Mouse (Mus musculus) kidney, postnatal 10 days (tissue): ENCODE data around the gene Uggt2.

ENCODE experiments used
- DNase-seq: peaks from one replicate; pipeline ENCODE4 v3.0.0; 2021; ENCODE audit warnings: mixed read lengths

Gene Uggt2

DNA sequence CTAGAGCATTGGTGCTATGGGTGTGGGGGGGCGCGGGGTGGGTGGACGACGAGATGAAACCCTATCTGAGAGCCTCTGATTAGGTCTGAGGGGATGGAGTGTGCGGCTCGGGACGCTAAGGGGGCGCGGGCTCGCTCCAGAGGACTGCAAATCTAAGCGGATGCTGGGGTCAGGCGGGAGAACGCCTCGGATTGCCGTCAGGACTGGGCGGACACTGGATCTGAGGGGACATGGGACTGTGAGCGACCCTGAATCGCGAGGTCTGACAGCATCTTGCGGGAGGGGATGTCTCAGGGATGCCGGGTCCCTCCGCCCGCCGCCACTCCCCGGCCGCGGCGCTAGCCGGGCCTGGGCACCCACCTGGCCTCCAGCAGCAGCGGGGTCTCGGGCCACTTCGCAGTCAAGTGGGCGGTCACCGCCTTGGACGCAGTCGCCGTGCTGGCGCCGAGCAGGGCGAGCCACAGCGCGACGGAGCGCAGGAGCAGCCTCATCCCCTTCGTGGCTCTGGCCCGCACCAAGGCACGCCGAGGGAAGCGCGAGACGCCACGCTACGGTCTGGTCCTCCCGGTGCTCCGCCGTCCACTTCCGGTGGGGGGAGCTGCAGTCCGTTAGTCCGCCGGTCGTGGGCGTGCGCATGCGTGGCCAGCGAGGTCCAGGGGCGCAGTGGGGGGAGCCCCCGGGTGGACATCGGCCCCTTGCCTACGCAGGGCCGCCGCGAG, at the start of gene Uggt2:
Gene Uggt2, minus strand, starts transcription at position 580 of the 719 bp plus-strand sequence.
- peak; percentile 91 for DNase-seq

DNA sequence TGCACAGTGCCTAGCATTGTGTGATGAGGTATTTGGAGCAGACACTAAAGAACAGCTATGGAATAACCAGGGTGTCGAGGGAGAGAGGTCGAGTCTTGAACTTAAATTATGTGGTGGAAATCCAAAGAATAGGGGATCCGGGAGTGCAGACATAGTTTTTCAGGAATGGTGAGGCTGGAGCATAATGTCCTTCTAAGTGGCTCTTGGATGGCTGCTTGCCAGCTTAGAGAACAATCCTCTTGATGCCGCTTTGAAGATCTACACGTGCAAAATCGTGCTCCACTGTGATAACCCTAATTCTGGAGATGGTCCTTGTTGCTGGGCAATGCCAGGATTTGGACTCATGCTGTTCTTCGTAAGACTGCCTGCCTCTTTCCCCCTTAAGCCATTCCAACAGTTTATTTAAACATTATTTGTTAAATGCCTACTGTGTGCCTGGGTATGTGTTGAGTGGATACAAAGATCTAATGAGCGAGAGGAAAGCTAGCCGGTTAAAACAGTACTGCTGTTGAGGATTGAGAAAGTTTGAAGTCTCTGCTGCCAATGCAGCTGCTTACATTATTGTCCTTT, 40.2 kb upstream of the Uggt2 start:
- no peak for DNase-seq

DNA sequence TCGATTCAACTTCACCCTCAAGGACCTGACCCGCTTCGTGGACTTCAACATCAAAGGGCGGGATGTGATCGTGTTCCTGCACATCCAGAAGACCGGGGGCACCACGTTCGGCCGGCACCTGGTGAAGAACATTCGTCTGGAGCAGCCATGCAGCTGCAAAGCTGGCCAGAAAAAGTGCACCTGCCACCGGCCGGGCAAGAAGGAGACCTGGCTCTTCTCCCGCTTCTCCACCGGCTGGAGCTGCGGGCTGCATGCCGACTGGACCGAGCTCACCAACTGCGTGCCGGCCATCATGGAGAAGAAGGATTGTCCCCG, 39.5 kb upstream of the Uggt2 start:
- peak; percentile 21 for DNase-seq

DNA sequence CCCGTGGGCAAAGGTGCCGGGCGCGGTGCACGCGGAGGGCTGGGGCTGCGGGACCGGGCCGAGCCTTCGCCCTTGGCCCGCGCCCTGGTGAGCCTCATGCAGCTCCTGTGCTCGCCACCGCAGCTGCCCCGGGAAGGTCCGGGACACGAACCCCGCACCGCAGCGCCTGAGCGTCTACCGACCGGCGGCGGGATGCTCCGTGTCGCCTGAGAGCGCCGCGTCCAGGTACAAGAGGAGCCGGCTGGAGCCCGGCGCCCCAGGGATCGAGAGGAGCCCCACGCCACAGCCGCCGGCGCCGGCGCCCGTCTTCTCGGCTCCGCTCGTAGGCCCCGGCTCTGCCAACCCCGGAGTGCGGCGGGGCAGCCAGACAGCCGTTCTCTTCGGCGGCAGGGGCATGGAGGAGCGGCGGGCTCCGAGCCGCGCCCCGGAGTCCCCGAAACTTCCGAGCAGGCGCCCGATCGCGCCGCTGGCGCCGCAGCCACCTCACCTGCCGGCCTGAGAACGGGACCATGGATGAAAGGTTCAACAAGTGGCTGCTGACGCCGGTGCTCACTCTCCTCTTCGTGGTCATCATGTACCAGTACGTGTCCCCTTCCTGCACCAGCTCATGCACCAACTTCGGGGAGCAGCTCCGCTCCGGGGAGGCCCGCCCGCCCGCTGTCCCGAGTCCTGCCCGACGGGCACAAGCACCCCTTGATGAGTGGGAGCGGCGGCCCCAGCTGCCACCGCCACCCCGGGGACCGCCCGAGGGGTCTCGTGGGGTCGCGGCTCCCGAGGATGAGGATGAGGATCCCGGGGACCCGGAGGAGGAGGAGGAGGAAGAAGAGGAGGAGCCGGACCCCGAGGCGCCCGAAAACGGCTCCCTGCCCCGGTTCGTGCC, 38.9 kb upstream of the Uggt2 start, which contains the start of gene Hs6st3:
Gene Hs6st3, plus strand, starts transcription at position 436 of the 880 bp plus-strand sequence.
- DNase-seq, result peak; percentile 34

DNA sequence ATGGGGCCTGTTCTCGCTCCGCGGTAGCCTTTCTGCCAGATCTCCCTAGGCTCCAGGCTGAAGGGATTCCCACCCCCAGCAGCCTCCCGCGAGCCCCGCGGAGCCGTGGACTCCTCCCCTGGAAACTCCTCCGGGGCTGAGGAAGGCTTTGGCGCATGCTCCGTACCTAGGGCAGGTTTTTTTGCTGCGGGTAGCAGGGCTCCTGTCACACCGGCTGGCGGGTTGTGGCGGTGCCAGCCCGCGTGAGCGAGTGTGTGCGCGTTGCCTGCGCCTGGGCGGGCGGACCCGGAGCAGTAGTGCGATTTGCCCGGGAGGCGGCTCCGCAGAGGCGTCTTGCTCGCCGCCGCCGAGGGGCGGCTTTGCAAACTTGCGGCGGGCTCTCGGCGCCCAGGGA, 38.3 kb upstream of the Uggt2 start:
- peak; percentile 73 for DNase-seq

DNA sequence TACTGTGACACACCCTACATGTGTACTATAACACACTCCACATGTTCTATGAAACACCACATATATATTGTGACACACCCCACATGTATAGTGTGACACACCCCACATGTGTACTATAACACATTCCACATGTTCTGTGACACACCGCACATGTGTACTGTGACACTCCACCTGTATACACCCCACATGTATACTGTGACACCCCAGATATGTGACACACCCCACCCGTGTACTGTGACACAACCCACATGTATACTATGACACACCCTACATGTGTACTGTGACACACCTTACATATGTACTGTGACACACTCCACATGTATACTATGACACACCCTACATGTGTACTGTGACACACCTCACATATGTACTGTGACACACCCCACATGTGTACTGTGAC, 28.1 kb upstream of the Uggt2 start:
- DNase-seq, result no peak

DNA sequence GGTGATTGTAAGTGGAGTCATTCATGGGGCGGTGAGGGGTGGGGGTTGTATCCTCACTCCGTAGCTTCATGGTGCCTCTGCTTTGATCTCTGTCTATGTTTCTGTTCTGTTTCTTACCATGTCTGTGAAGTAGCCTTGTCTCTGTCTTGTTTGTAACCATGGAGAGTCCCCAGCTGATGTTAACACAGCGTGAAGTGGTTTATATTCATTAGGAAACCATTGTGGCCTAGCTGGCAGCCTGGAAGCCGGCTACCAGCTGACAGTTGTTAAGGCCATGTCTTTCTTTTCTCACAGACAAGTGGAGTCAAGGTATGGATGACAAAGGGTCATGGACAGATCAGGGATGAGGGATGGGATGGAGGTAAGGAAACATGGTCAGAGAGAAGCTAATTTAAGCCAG, 26.6 kb upstream of the Uggt2 start:
- DNase-seq, result no peak

DNA sequence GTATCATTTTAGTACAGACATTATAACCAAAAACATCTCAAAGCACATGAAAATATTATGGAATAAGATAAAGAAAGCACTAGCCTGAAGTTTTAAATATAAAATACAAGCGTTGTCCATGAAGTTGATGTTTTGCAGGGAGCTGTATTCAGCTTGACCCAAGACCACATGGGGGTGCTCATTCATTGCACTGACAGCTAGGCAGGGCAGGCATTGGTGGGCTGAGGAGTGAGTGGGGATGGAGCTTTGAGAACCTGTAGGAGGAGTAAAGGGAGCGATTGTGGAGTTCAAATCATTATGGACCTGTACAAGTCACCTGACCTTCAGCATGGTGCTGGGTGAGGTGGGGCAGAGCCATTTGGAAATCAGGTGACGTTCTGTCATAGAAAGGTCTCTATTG, 24.8 kb upstream of the Uggt2 start:
- peak; percentile 59 for DNase-seq

DNA sequence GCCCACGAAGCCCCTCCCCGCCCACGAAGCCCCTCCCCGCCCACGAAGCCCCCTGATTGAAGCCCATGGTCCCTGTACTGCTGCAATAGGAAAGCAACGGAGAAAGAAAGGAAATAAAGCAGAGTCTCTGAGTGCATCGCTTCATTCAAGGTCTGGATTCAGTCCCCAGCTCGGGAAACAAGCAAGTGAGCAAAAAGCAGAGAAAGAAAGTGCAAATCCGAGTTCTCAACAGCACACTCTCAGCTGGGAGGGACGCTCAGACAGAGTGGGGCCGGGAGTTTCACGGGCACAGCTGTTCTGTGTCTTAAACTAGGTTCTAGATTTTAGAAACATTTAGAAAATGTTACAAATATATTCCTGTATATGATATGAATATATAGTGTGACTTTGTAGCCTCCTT, 24.4 kb upstream of the Uggt2 start:
- no peak for DNase-seq

DNA sequence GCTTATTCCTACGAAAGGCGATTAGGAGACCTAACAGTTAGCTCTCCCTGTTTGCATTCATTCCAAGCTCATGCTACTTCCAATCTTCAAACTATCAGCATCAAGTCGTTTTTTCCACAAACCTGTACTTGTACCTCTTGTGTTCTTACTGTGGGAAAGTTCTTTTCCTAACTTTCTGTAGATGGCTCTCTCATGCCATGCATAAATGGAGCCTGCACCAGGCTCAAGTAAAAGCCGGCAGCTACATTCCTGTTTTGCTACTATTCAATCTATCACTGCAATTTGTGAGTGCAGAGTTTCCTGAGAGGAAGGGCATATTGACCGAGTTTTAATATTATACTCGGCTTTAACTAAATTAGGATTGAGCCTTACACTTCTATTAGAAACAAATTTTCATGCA, 13.3 kb upstream of the Uggt2 start:
- DNase-seq, result no peak

DNA sequence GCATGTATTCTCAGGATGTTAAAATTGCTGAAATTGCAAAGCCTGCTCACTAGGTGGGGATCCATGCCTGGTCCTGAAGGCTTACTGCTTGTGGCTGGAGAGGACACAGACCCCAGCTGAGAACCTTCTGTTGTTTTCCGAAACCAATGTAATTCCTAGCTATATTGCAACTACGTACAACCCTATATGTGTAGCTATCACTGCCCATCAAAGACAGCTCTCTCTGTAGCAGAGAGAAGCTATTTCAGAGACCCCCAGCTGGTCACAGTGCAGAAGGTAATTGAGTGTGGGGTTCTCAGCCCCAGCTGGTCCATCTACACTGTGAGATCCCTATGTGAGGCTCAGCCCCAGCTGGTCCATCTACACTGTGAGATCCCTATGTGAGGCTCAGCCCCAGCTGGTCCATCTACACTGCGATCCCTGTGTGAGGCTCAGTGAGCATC, 10.6 kb upstream of the Uggt2 start:
- DNase-seq, result no peak

DNA sequence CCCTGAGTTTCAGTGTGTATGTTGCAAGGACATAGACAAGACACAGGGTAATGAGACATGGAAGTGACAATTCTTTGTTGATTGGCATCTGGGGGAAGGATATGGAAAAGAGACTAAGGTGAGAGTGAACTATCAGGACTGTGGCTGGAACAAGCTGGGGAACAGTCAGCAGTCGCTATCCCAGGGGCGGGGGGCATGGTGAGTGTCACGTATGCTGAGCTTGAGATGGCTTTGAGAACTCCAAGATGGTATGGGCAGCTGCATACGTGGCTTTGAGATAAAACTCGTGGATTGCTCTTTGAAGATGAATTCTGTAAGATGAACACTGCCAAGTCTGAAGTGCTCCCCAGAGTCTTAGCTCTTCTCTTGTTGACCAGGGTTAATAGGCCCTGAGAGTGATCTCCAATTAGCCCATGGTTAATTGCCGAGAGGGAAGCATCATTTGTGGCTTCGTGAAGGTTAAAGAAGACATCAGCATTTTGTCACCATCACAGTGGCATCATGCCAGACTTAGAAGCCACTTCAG, 9.6 kb upstream of the Uggt2 start:
- DNase-seq, result no peak

DNA sequence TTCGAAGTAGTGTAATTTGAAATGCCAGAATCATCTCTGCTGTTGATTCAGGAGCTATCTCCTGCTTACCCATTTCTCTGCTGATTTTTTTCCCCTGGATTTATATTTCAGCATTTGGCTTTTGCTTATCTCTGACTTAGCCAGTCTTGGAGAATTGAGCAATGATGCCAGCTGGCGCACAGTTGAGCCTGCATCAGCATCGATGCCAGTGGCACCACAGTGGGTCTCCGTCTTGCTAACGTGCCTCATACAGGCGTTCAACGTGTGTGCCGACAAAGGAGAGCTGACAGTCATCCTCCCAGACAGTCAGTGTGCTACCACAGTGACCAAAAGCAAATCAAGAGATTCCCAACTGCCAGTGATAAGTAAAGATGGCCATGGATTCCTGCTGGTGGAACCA, 8.4 kb upstream of the Uggt2 start:
- DNase-seq, result no peak

DNA sequence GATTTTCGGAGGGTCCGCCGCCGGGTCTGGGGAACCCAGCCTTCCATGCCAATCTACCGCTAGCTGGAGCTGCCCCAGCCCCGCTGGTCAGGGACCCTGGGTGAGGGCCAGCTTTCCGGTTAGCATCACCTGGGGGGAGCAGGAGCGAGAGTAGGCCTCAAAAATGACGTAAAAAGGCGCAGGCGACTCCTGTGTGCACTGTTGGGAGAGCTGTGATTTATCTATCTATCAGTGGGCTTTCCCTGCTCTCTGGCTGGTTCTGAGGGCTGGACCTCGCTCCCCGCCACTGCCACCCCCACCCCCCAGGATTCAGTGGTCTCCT, 301 bp upstream of the Uggt2 start:
- DNase-seq, result no peak

DNA sequence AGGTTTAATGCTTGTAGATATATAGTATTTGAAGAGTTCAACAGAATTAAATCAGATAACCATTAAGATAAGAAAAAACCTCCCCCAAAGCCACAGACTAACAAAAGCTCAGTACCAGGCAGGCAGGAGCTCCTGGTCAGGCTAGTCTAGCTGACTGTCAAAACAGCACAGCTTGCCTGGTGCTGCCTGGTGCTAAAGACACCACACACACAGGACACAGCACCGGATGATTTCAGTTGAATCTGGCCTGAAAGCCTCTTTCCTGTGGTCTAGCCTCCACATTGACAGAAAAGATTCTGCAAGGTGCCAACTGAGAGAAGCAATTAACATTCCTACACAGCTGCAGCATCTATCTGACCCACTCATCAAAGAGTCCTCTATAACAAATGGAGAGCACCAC, 37.4 kb downstream of the Uggt2 start:
- no peak for DNase-seq

DNA sequence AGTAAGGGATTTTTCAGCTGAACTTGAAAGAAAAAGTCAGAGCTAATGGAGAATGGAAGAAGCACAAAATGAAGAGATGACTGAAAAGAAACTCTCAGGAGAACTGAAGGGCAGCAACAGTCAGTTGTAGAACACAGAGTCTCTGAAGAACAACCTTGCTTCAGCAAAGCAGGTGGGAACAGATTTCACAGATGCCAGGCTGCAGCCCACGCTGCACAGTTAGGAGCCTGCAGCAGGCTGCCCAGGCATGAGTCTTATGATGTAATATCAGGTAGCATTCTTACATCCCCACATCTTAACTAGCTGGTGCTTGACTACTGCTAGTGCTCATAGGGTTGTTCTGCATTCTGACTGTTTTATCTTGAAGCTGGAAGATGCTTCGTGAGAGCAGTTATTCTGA, 38.5 kb downstream of the Uggt2 start:
- DNase-seq, result no peak

DNA sequence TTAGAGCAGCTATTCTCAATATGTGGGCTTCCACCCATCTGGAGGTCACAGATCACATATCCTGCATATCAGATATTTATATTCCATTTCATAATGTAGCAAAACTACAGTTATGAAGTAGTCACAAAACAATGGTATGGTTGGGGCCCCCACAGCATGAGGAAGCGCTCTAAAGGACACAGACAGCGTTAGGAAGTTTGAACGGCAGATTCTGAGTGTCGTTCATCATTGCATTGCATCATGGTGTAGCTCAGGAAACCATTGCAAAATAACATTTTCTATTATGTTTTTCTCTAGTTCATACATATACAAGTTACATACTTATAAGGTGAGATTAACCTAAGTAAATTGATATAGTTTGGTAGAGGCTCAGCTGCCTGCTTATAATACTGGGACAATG, 42.2 kb downstream of the Uggt2 start:
- DNase-seq, result no peak

DNA sequence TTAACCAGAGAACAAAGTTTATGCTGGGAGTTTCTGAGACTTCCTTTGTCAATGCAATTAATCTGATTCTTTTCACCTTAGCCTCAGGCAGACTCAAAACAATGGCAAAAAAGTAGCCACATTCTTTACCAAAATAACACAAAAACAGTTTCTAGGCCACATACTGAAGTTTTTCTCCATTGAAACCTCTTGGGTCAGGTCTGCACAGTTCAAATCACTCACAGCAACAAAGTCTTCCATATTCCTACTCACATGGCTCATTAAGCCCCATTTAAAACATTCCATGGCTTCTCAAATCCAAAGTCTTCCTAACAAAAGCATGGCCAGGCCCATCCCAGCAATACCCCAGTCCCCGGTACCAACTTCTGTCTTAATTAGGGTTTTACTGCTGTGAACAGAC, 46.3 kb downstream of the Uggt2 start:
- no peak for DNase-seq

DNA sequence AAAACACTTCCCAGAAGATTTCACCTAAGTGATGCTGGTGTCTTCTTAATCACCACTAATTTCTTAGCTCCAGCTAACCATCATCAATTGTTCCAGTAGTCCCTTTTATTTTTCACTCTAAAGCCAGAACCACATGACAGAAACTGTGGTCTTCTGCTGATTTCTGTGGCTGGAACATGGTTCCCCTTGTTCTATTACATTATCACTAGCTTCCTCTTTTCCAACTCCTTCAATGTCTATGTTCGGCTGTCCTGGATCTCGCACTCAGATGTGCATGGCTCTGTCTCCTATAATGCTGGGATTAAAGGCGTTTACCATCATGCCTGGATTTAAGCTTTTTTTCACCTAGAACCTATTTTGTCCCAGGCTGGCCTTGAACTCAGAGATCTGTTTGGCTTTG, 46.9 kb downstream of the Uggt2 start:
- DNase-seq, result no peak

DNA sequence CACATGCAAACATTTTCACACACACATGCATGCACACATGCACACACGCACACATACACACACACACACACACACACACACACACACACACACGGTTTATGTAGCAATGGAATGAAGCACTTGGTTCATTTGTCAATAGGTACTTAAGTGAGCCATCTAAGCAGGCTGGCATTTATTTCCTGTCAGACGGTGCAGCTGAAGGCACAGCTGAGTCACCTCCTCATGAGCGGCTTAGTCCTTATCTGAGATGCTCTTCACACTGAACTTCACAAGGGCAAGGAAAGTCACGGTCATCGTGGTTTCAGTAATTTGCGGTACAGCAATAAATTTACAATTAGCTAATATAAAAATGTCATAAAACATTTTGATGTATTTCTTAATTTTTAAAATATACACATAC, 55.5 kb downstream of the Uggt2 start:
- no peak for DNase-seq

DNA sequence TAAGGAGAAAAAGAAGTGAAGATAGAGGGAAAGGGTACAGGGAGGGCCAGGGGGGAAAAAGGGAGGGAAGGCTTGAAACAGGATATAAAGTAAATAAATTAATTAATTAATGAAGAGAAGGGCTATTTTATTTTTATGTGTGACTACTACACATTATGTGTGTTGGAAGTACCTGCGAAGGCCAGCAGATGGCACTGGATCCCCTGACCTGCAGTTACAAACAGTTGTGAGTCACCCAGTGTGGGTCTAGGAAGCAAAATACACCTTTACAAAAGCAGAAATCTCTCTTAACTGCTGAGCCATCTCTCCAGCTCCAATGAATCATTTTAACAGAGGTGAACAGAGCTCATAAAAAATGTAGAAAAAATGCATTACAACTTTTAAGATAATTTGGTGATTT, 59.0 kb downstream of the Uggt2 start:
- DNase-seq, result peak; percentile 71

DNA sequence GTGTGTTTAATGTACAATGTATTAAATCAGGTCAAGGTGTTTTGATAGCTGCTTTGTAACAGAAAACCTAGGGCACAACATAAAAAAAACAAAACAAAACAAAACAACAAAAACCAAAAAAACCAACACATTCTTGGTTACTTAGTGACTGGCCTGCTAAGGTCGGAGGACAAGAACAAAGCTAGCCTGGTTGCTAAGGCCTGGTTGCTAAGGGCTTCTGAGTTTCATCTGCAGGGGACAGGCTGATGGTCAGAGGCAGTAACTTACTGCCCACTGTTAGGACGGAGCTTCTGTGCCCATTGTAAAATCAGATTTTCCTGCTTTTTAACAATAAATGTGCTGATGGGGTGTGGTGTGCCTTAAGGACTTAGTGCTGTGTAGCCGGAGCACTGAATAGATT, 61.5 kb downstream of the Uggt2 start:
- DNase-seq, result no peak

DNA sequence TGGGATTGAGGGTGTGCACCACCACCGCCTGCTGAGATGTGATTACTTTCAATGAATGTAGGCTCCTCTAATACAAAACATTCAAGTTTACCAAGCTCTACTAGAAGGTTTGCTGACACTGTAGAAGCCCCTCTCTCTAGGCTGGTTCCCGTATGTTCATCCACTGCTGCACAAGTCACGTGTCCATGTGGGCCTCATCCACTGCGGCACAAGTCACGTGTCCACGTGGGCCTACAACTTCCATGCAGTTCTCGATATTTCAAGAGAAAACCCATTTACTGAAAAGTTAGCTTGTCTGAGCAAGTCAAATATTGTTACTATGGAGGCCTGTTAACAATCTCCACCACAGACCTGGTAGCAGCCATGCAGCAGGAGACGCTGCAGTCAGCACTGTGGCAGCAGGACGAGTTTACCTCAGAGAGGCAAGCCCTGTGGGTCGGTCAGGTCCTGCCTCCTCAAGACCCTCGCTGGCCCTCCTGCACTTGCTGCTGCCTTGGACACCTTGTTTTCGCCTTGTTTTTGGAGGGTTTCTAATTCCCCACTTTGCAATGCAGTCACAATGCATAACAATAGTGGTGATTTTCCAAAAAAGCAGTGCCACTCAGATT, 62.0 kb downstream of the Uggt2 start:
- DNase-seq, result no peak
